Mouse (Mus musculus) megakaryocyte, embryonic 14.5 days (primary cell): ENCODE results near the gene Klhl3.

ENCODE experiments used
- FLI1 ChIP-seq: IDR thresholded peaks from 2 replicates; pipeline ENCODE4 v1.6.1; 2012; ENCODE audit warnings: low read length, inconsistent platforms, mixed read lengths
- GATA1 ChIP-seq: IDR thresholded peaks from 3 replicates; pipeline ENCODE4 v1.6.1; 2012; ENCODE audit warnings: mixed read lengths, low read length, inconsistent platforms, borderline replicate concordance

GRCm38 (mm10) chr13:58160761-58161160, 47.4 kb upstream of the Klhl3 start:
- TF ChIP-seq GATA1 (no peak), FLI1 (no peak)
